Mouse (Mus musculus) stomach, embryonic 15.5 days (tissue): ENCODE results near the gene N4bp2l1. TPM values are rescaled to one million over a fixed set of nuclear protein-coding genes. Genes with fewer than 3 reads are reported as not detected.
A peak's percentile ranks its signal among the peaks of the same experiment; 100 is the strongest.
"Not testable (repeated sequence)": the region's sequence is repeated elsewhere in the genome, so short reads cannot be mapped to it uniquely, and the experiment has no call there.

Source experiments
- ATAC-seq: fragments of 200-750 bp; cut with Nextera tagmentation; 2 replicates; pipeline ENCODE4 v1.8.0; 2017; ENCODE audit warnings: low read depth, moderate number of reproducible peaks, moderate TSS enrichment; ENCODE audit not compliant: insufficient read depth, low FRiP score
- H3K27ac ChIP-seq: fragments of 300-500 bp; sonication (generic); 2 replicates; pipeline ENCODE4 v1.5.1; 2015; ENCODE audit warnings: mild to moderate bottlenecking, inconsistent platforms
- H3K27me3 ChIP-seq: fragments of 300-500 bp; sonication (generic); replicated peaks from 2 replicates; pipeline ENCODE4 v1.6.1; 2015; ENCODE audit warnings: inconsistent platforms
- H3K36me3 ChIP-seq: fragments of 300-500 bp; sonication (generic); 2 replicates; pipeline ENCODE4 v1.6.1; 2015; ENCODE audit warnings: inconsistent platforms
- H3K4me1 ChIP-seq: fragments of 300-500 bp; sonication (generic); 2 replicates; pipeline ENCODE4 v1.6.1; 2015; ENCODE audit warnings: inconsistent platforms
- H3K4me2 ChIP-seq: fragments of 300-500 bp; sonication (generic); 2 replicates; pipeline ENCODE4 v1.6.1; 2015; ENCODE audit warnings: mild to moderate bottlenecking, inconsistent platforms
- H3K4me3 ChIP-seq: fragments of 300-500 bp; sonication (generic); replicated peaks from 2 replicates; pipeline ENCODE4 v1.5.1; 2015; ENCODE audit warnings: inconsistent platforms
- H3K9ac ChIP-seq: fragments of 300-500 bp; sonication (generic); 2 replicates; pipeline ENCODE4 v1.6.1; 2015; ENCODE audit warnings: inconsistent platforms
- H3K9me3 ChIP-seq: fragments of 300-500 bp; sonication (generic); 2 replicates; pipeline ENCODE4 v1.6.1; 2016; ENCODE audit warnings: inconsistent platforms
- WGBS: fragments of 180-500 bp; shearing (Covaris S2); methylation state at CpG from one replicate; pipeline ENCODE4 v1.1.7; 2015; 5-methylcytosine and 5-hydroxymethylcytosine counted together
- polyA plus RNA-seq: library from polyadenylated mRNA; unstranded; fragments of >200 nt; fragmentation: Nextera tagmentation; extraction: Ambion mirVana; gene quantifications from 2 replicates; pipeline ENCODE4 v1.2.1, GENCODE M21; 2015

The N4bp2l1 gene
- 7.1 and 7.8 TPM in 2 replicates for polyA plus RNA-seq

GRCm38 (mm10) chr5:150597088-150597487, at the start of gene N4bp2l1:
Gene N4bp2l1 (minus strand): TSS chr5:150597188.
- ATAC-seq = no peak
- 80% methylated on average over 7 of the region's 7 CpGs for WGBS

GRCm38 (mm10) chr5:150644926-150645325, 47.9 kb upstream of the N4bp2l1 start:
- H3K9me3 ChIP-seq = no peaks in the 10 kb centered on the region
- no peak overlapping the region for H3K4me2 ChIP-seq
- no peaks in the 10 kb centered on the region for H3K4me1 ChIP-seq
- 89% methylated on average over 4 of the region's 4 CpGs for WGBS
- H3K4me3 ChIP-seq = no peak overlapping the region
- no peaks in the 10 kb centered on the region for H3K27me3 ChIP-seq
- no peak overlapping the region for H3K9ac ChIP-seq
- H3K27ac ChIP-seq = no peak overlapping the region
- H3K36me3 ChIP-seq = peaks cover 16% of the 10 kb centered on the region; the same call in 1 of the 2 replicates
- ATAC-seq = no peak

More at GRCm38 (mm10) chr5:150597088-150597487, at the start of gene N4bp2l1:
- Histone ChIP-seq H3K36me3 (no peaks in the 10 kb centered on the region), H3K4me1 (peaks cover 18% of the 10 kb centered on the region), H3K27me3 (no peaks in the 10 kb centered on the region), H3K4me3 (no peak within 1 kb of the TSS), H3K9ac (no peak within 1 kb of the TSS), H3K9me3 (no peaks in the 10 kb centered on the region), H3K4me2 (no peak within 1 kb of the TSS), H3K27ac (no peak within 1 kb of the TSS)

- not testable (repeated sequence) for H3K27me3 ChIP-seq, ATAC-seq, H3K27ac ChIP-seq, H3K9me3 ChIP-seq, H3K4me1 ChIP-seq, H3K9ac ChIP-seq, H3K4me2 ChIP-seq, H3K4me3 ChIP-seq, H3K36me3 ChIP-seq
- 95% methylated on average over 4 of the region's 4 CpGs for WGBS
These were observed 46.4 kb upstream of the N4bp2l1 start for GRCm38 (mm10) chr5:150643390-150643789.

GRCm38 (mm10) chr5:150641440-150641839, 44.5 kb upstream of the N4bp2l1 start:
- WGBS = 78% methylated on average over 3 of the region's 3 CpGs
- ATAC-seq = peak; percentile 83; the same call in 1 of the 2 replicates

GRCm38 (mm10) chr5:150629692-150630091, 32.7 kb upstream of the N4bp2l1 start:
- H3K36me3 ChIP-seq = no peaks in the 10 kb centered on the region; the same call in 1 of the 2 replicates
- WGBS = 83% methylated on average over 2 of the region's 2 CpGs
- no peaks in the 10 kb centered on the region for H3K9me3 ChIP-seq
- no peaks in the 10 kb centered on the region for H3K27me3 ChIP-seq
- no peak overlapping the region for H3K9ac ChIP-seq
- no peak for ATAC-seq
- no peak overlapping the region for H3K27ac ChIP-seq
- H3K4me2 ChIP-seq = no peak overlapping the region
- H3K4me3 ChIP-seq = no peak overlapping the region
- H3K4me1 ChIP-seq = no peaks in the 10 kb centered on the region

More at GRCm38 (mm10) chr5:150641440-150641839, 44.5 kb upstream of the N4bp2l1 start:
- Histone ChIP-seq H3K9me3 (no peaks in the 10 kb centered on the region), H3K27me3 (no peaks in the 10 kb centered on the region), H3K4me3 (no peak overlapping the region), H3K36me3 (peaks cover 8% of the 10 kb centered on the region), H3K9ac (no peak overlapping the region), H3K27ac (no peak overlapping the region), H3K4me2 (no peak overlapping the region), H3K4me1 (no peaks in the 10 kb centered on the region)

- H3K4me2 ChIP-seq = no peak overlapping the region
- no peak overlapping the region for H3K9ac ChIP-seq
- 98% methylated on average over 1 of the region's 1 CpGs for WGBS
- no peak for ATAC-seq
- no peaks in the 10 kb centered on the region; the same call in 1 of the 2 replicates for H3K36me3 ChIP-seq
- no peaks in the 10 kb centered on the region for H3K27me3 ChIP-seq
- H3K9me3 ChIP-seq = no peaks in the 10 kb centered on the region
- no peaks in the 10 kb centered on the region for H3K4me1 ChIP-seq
- no peak overlapping the region for H3K27ac ChIP-seq
- H3K4me3 ChIP-seq = no peak overlapping the region
These were observed 32.3 kb upstream of the N4bp2l1 start for GRCm38 (mm10) chr5:150629272-150629671.

GRCm38 (mm10) chr5:150625528-150625927, 28.5 kb upstream of the N4bp2l1 start:
- H3K27ac ChIP-seq = no peak overlapping the region
- ATAC-seq = peak; percentile 72; the same call in 1 of the 2 replicates
- no peaks in the 10 kb centered on the region for H3K4me1 ChIP-seq
- H3K9ac ChIP-seq = no peak overlapping the region
- H3K9me3 ChIP-seq = no peaks in the 10 kb centered on the region
- no peak overlapping the region for H3K4me2 ChIP-seq
- H3K27me3 ChIP-seq = no peaks in the 10 kb centered on the region
- no peak overlapping the region for H3K4me3 ChIP-seq
- 70% methylated on average over 7 of the region's 7 CpGs for WGBS
- H3K36me3 ChIP-seq = no peaks in the 10 kb centered on the region

- Histone ChIP-seq H3K9ac (no peak overlapping the region), H3K4me1 (no peaks in the 10 kb centered on the region), H3K9me3 (no peaks in the 10 kb centered on the region), H3K36me3 (no peaks in the 10 kb centered on the region), H3K4me3 (no peak overlapping the region), H3K27me3 (no peaks in the 10 kb centered on the region), H3K27ac (no peak overlapping the region), H3K4me2 (no peak overlapping the region)
- WGBS = 15% methylated on average over 1 of the region's 1 CpGs
- ATAC-seq = no peak
These were observed 25.8 kb upstream of the N4bp2l1 start for GRCm38 (mm10) chr5:150622792-150623191.

- ATAC-seq = no peak
- no peaks in the 10 kb centered on the region for H3K36me3 ChIP-seq
- no peak overlapping the region for H3K9ac ChIP-seq
- no peak overlapping the region for H3K4me2 ChIP-seq
- H3K27ac ChIP-seq = no peak overlapping the region
- no peaks in the 10 kb centered on the region for H3K4me1 ChIP-seq
- no peak overlapping the region for H3K4me3 ChIP-seq
- no peaks in the 10 kb centered on the region for H3K9me3 ChIP-seq
- no peaks in the 10 kb centered on the region for H3K27me3 ChIP-seq
- 84% methylated on average over 3 of the region's 3 CpGs for WGBS
These were observed 24.6 kb upstream of the N4bp2l1 start for GRCm38 (mm10) chr5:150621592-150621991.

GRCm38 (mm10) chr5:150620588-150621135, 23.7 kb upstream of the N4bp2l1 start:
- Histone ChIP-seq H3K9me3 (no peaks in the 10 kb centered on the region), H3K27ac (no peak overlapping the region), H3K27me3 (no peaks in the 10 kb centered on the region), H3K4me1 (no peaks in the 10 kb centered on the region), H3K36me3 (no peaks in the 10 kb centered on the region), H3K4me2 (no peak overlapping the region), H3K9ac (no peak overlapping the region), H3K4me3 (no peak overlapping the region)
- WGBS = 73% methylated on average over 7 of the region's 7 CpGs
- no peak for ATAC-seq

- H3K27ac ChIP-seq = no peak overlapping the region
- ATAC-seq = no peak
- no peaks in the 10 kb centered on the region for H3K36me3 ChIP-seq
- H3K4me1 ChIP-seq = no peaks in the 10 kb centered on the region
- H3K9me3 ChIP-seq = no peaks in the 10 kb centered on the region
- WGBS = 88% methylated on average over 10 of the region's 10 CpGs
- no peak overlapping the region for H3K4me2 ChIP-seq
- no peak overlapping the region for H3K9ac ChIP-seq
- H3K4me3 ChIP-seq = no peak overlapping the region
- no peaks in the 10 kb centered on the region for H3K27me3 ChIP-seq
These were observed 21.8 kb upstream of the N4bp2l1 start for GRCm38 (mm10) chr5:150618599-150619355.

- WGBS = 61% methylated on average over 3 of the region's 3 CpGs
- H3K4me3 ChIP-seq = no peak overlapping the region
- H3K9me3 ChIP-seq = no peaks in the 10 kb centered on the region
- no peak overlapping the region for H3K4me2 ChIP-seq
- H3K4me1 ChIP-seq = no peaks in the 10 kb centered on the region
- H3K9ac ChIP-seq = no peak overlapping the region
- no peaks in the 10 kb centered on the region for H3K36me3 ChIP-seq
- no peak for ATAC-seq
- no peak overlapping the region for H3K27ac ChIP-seq
- H3K27me3 ChIP-seq = no peaks in the 10 kb centered on the region
These were observed 19.7 kb upstream of the N4bp2l1 start for GRCm38 (mm10) chr5:150616731-150617130.
